Mouse (Mus musculus) forebrain, embryonic 12.5 days (tissue): ENCODE data around the gene Pi16. TPM values are rescaled to one million over a fixed set of nuclear protein-coding genes. Genes with fewer than 3 reads are reported as not detected.

Experiments used
- ATAC-seq: fragments of 200-750 bp; cut with Nextera tagmentation; 2 replicates; pipeline ENCODE4 v1.8.0; 2017; ENCODE audit warnings: moderate TSS enrichment; ENCODE audit not compliant: low FRiP score
- H3K27ac ChIP-seq: fragments of 300-500 bp; sonication (generic); 2 replicates; pipeline ENCODE4 v1.5.1; 2016; ENCODE audit warnings: mild to moderate bottlenecking
- H3K27me3 ChIP-seq: fragments of 300-500 bp; sonication (generic); 2 replicates; pipeline ENCODE4 v1.6.1; 2016; ENCODE audit warnings: mild to moderate bottlenecking
- H3K36me3 ChIP-seq: fragments of 300-500 bp; sonication (generic); replicated peaks from 2 replicates; pipeline ENCODE4 v1.6.1; 2016; ENCODE audit warnings: mild to moderate bottlenecking
- H3K4me1 ChIP-seq: fragments of 300-500 bp; sonication (generic); 2 replicates; pipeline ENCODE4 v1.6.1; 2016
- H3K4me2 ChIP-seq: fragments of 300-500 bp; sonication (generic); 2 replicates; pipeline ENCODE4 v1.6.1; 2016; ENCODE audit warnings: mild to moderate bottlenecking, moderate library complexity
- H3K4me3 ChIP-seq: fragments of 300-500 bp; sonication (generic); replicated peaks from 2 replicates; pipeline ENCODE4 v1.5.1; 2016; ENCODE audit warnings: mild to moderate bottlenecking
- H3K9ac ChIP-seq: fragments of 300-500 bp; sonication (generic); 2 replicates; pipeline ENCODE4 v1.6.1; 2016; ENCODE audit warnings: mild to moderate bottlenecking
- H3K9me3 ChIP-seq: fragments of 300-500 bp; sonication (generic); 2 replicates; pipeline ENCODE4 v1.6.1; 2016
- WGBS: fragments of 180-500 bp; shearing (Covaris S2); methylation state at CpG from one replicate; pipeline ENCODE4 v1.1.7; 2016; 5-methylcytosine and 5-hydroxymethylcytosine counted together
- polyA plus RNA-seq: library from polyadenylated mRNA; unstranded; fragments of >200 nt; fragmentation: Nextera tagmentation; extraction: Ambion mirVana; gene quantifications from 2 replicates; pipeline ENCODE4 v1.2.1, GENCODE M21; 2016

The Pi16 gene
- polyA plus RNA-seq, 1 experiment from 2014 or later = 2.2 TPM

DNA sequence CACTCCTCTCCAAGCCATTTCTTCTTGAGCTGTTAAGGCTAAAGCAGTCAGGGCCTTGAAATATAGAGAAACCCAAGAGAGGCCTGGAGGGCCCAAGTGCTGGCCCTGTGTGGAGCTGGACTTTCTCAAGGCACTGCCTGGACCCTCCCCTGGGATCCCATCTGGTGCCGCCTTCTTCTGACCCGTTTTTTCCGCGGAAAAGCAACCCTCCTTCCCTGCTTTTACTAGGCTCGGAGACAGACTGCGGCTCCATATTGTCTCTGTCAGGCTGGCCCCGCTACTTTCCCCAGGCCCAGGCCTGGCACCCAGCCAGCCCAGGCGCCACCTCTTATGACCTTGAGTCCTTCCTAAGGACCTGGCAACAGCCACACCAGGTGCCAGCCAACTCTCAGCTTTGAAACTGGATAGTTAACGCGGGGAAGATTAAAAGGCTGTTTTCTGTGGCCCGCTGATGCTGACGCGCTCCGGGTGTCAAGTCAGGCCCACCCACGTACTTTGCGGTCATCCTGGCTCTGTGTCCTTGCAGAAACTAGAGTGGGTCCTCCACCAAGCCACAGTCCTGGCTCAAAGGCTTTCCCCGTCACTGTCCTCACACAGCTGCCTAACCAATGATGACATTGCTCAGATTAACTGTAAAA, 38.5 kb downstream of the Pi16 start:
- Histone ChIP-seq H3K9me3 (no peaks in the 10 kb centered on the region), H3K27ac (peak overlapping the region; percentile 99)

GRCm38 (mm10) chr17:29356479-29356856, 39.0 kb downstream of the Pi16 start:
- peaks cover 35% of the 10 kb centered on the region for H3K4me1 ChIP-seq
- peak overlapping the region; percentile 62 for H3K4me2 ChIP-seq
- ATAC-seq = peak; percentile 95
- H3K27me3 ChIP-seq = no peaks in the 10 kb centered on the region
- H3K27ac ChIP-seq = peak overlapping the region; percentile 99
- H3K4me3 ChIP-seq = peak overlapping the region; percentile 37
- H3K9ac ChIP-seq = peak overlapping the region; percentile 48
- no peaks in the 10 kb centered on the region for H3K36me3 ChIP-seq
- no peaks in the 10 kb centered on the region for H3K9me3 ChIP-seq
- WGBS = 0% methylated on average over 11 of the region's 11 CpGs

More for the DNA sequence above, 38.5 kb downstream of the Pi16 start:
- Histone ChIP-seq H3K36me3 (no peaks in the 10 kb centered on the region), H3K4me2 (peak overlapping the region; percentile 62), H3K4me3 (peak overlapping the region; percentile 37), H3K27me3 (no peaks in the 10 kb centered on the region), H3K4me1 (peaks cover 35% of the 10 kb centered on the region), H3K9ac (peak overlapping the region; percentile 48)
- ATAC-seq = peak; percentile 43; the same call in 1 of the 2 replicates
- 8% methylated on average over 17 of the region's 17 CpGs for WGBS

DNA sequence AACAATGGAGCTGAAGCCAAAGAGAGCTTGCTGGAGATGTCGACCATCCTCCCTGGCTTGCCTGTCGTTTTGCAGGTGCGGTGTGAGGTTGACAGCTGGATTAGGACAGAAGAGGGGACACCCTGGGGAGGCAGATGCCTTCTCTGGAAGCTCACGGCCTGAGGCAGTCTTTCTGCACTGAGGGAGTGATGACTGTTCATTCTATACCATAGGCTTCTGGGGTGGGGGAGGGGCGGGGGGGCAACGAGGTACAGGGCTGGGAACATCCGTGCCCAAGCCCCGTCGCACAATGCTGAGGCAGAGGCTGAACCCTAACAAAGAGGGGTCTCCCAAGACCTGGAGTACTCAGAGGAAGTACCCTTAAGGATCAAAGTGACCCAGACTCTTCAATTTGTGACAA, 39.4 kb downstream of the Pi16 start:
- H3K4me3 ChIP-seq = peak overlapping the region; percentile 37
- H3K9ac ChIP-seq = peak overlapping the region; percentile 48
- WGBS = 3% methylated on average over 9 of the region's 9 CpGs
- peaks cover 35% of the 10 kb centered on the region for H3K4me1 ChIP-seq
- ATAC-seq = peak; percentile 56
- peak overlapping the region; percentile 99 for H3K27ac ChIP-seq
- H3K4me2 ChIP-seq = peak overlapping the region; percentile 62
- H3K36me3 ChIP-seq = no peaks in the 10 kb centered on the region
- no peaks in the 10 kb centered on the region for H3K27me3 ChIP-seq
- H3K9me3 ChIP-seq = no peaks in the 10 kb centered on the region

- Histone ChIP-seq H3K27ac (no peak overlapping the region), H3K27me3 (no peaks in the 10 kb centered on the region), H3K36me3 (no peaks in the 10 kb centered on the region), H3K4me2 (no peak overlapping the region), H3K4me3 (no peak overlapping the region), H3K4me1 (peaks cover 35% of the 10 kb centered on the region), H3K9ac (no peak overlapping the region), H3K9me3 (no peaks in the 10 kb centered on the region)
- no peak for ATAC-seq
- 44% methylated on average over 3 of the region's 3 CpGs for WGBS
Observed at GRCm38 (mm10) chr17:29358928-29359327, 41.4 kb downstream of the Pi16 start.

GRCm38 (mm10) chr17:29360761-29361221, 43.3 kb downstream of the Pi16 start, which contains the start of gene Fgd2:
Fgd2 (plus strand) TSS chr17:29360914.
- no peaks in the 10 kb centered on the region for H3K36me3 ChIP-seq
- H3K4me3 ChIP-seq = no peak within 1 kb of the TSS
- H3K27me3 ChIP-seq = no peaks in the 10 kb centered on the region
- H3K9ac ChIP-seq = no peak within 1 kb of the TSS
- ATAC-seq = no peak
- H3K27ac ChIP-seq = no peak within 1 kb of the TSS
- WGBS = 18% methylated on average over 5 of the region's 5 CpGs
- H3K4me1 ChIP-seq = peaks cover 22% of the 10 kb centered on the region
- H3K9me3 ChIP-seq = no peaks in the 10 kb centered on the region
- no peak within 1 kb of the TSS for H3K4me2 ChIP-seq

GRCm38 (mm10) chr17:29361982-29362691, 44.7 kb downstream of the Pi16 start:
- no peaks in the 10 kb centered on the region for H3K27me3 ChIP-seq
- peaks cover 8% of the 10 kb centered on the region for H3K4me1 ChIP-seq
- H3K4me2 ChIP-seq = no peak overlapping the region
- H3K9ac ChIP-seq = no peak overlapping the region
- H3K27ac ChIP-seq = no peak overlapping the region
- no peaks in the 10 kb centered on the region for H3K36me3 ChIP-seq
- no peak for ATAC-seq
- no peak overlapping the region for H3K4me3 ChIP-seq
- 66% methylated on average over 8 of the region's 8 CpGs for WGBS
- no peaks in the 10 kb centered on the region for H3K9me3 ChIP-seq

- no peak for ATAC-seq
- H3K27ac ChIP-seq = no peak overlapping the region
- 88% methylated on average over 8 of the region's 8 CpGs for WGBS
- H3K36me3 ChIP-seq = no peaks in the 10 kb centered on the region
- H3K9me3 ChIP-seq = no peaks in the 10 kb centered on the region
- no peak overlapping the region for H3K9ac ChIP-seq
- H3K27me3 ChIP-seq = no peaks in the 10 kb centered on the region
- H3K4me2 ChIP-seq = no peak overlapping the region
- peaks cover 5% of the 10 kb centered on the region for H3K4me1 ChIP-seq
- H3K4me3 ChIP-seq = no peak overlapping the region
Observed at GRCm38 (mm10) chr17:29363109-29363508, 45.6 kb downstream of the Pi16 start.

GRCm38 (mm10) chr17:29365105-29365621, 47.7 kb downstream of the Pi16 start:
- Histone ChIP-seq H3K4me1 (peaks cover 2% of the 10 kb centered on the region; the same call in 1 of the 2 replicates), H3K4me2 (no peak overlapping the region), H3K27me3 (0 out of 2 replicates have a peak, but pooled peaks cover 5% of the 10 kb centered on the region), H3K9ac (no peak overlapping the region), H3K27ac (no peak overlapping the region), H3K36me3 (no peaks in the 10 kb centered on the region), H3K4me3 (no peak overlapping the region), H3K9me3 (no peaks in the 10 kb centered on the region)
- no peak for ATAC-seq
- WGBS = 93% methylated on average over 13 of the region's 13 CpGs

DNA sequence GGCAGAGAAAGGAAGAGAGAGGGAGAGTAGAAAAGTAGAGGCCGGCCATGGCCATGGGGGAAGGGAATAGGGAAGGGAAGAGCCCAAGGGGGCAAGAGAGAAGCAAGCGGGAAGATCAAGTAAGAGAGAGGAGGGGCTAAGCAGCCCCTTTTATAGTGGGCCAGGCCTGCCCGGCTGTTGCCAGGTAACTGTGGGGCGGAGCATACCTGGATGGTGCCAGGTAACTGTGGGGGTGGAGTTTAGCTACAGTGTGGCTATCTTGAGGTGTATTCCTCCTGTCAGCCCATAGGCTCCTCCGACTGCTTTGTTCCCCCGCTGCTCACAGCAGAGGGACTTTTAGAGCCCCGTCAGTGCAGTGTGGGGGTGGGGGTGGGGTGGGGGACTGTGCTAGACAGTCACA, 51.2 kb downstream of the Pi16 start:
- H3K9ac ChIP-seq = no peak overlapping the region
- H3K9me3 ChIP-seq = no peaks in the 10 kb centered on the region
- ATAC-seq = no peak
- no peak overlapping the region for H3K4me2 ChIP-seq
- no peak overlapping the region for H3K4me3 ChIP-seq
- 31% methylated on average over 7 of the region's 7 CpGs for WGBS
- no peak overlapping the region for H3K27ac ChIP-seq
- H3K4me1 ChIP-seq = peaks cover 6% of the 10 kb centered on the region; the same call in 1 of the 2 replicates
- H3K27me3 ChIP-seq = 0 out of 2 replicates have a peak, but pooled peaks cover 5% of the 10 kb centered on the region
- H3K36me3 ChIP-seq = no peaks in the 10 kb centered on the region

- Histone ChIP-seq H3K27ac (no peak overlapping the region), H3K9ac (no peak overlapping the region), H3K4me3 (no peak overlapping the region), H3K4me2 (no peak overlapping the region), H3K9me3 (no peaks in the 10 kb centered on the region), H3K4me1 (peaks cover 6% of the 10 kb centered on the region; the same call in 1 of the 2 replicates), H3K36me3 (no peaks in the 10 kb centered on the region), H3K27me3 (0 out of 2 replicates have a peak, but pooled peaks cover 5% of the 10 kb centered on the region)
- peak; percentile 69 for ATAC-seq
- 7% methylated on average over 5 of the region's 5 CpGs for WGBS
Observed at GRCm38 (mm10) chr17:29370984-29371723, 53.7 kb downstream of the Pi16 start.

- no peak overlapping the region for H3K4me3 ChIP-seq
- no peaks in the 10 kb centered on the region for H3K27me3 ChIP-seq
- no peak overlapping the region for H3K9ac ChIP-seq
- H3K9me3 ChIP-seq = no peaks in the 10 kb centered on the region
- ATAC-seq = no peak
- no peaks in the 10 kb centered on the region for H3K36me3 ChIP-seq
- no peak overlapping the region for H3K4me2 ChIP-seq
- H3K27ac ChIP-seq = no peak overlapping the region
- WGBS = 86% methylated on average over 10 of the region's 10 CpGs
- peaks cover 3% of the 10 kb centered on the region; the same call in 1 of the 2 replicates for H3K4me1 ChIP-seq
Observed at GRCm38 (mm10) chr17:29375871-29376270, 58.4 kb downstream of the Pi16 start.

- WGBS = 69% methylated on average over 8 of the region's 8 CpGs
- no peak for ATAC-seq
Observed at GRCm38 (mm10) chr17:29378056-29378455, 60.6 kb downstream of the Pi16 start.

More at GRCm38 (mm10) chr17:29378056-29378455, 60.6 kb downstream of the Pi16 start:
- H3K4me3 ChIP-seq = no peak overlapping the region
- no peaks in the 10 kb centered on the region for H3K27me3 ChIP-seq
- H3K9ac ChIP-seq = no peak overlapping the region
- H3K4me2 ChIP-seq = no peak overlapping the region
- no peaks in the 10 kb centered on the region for H3K9me3 ChIP-seq
- no peak overlapping the region for H3K27ac ChIP-seq
- no peaks in the 10 kb centered on the region for H3K36me3 ChIP-seq
- peaks cover 4% of the 10 kb centered on the region; the same call in 1 of the 2 replicates for H3K4me1 ChIP-seq
